Mouse (Mus musculus) megakaryocyte-erythroid progenitor cell, adult 5 weeks (primary cell): ENCODE results near the gene Slc6a12. TPM values are rescaled to one million over a fixed set of nuclear protein-coding genes. Genes with fewer than 3 reads are reported as not detected.

Source experiments
- polyA plus RNA-seq: library from polyadenylated mRNA; stranded (reverse); fragments of >175 nt; gene quantifications from 2 replicates; pipeline ENCODE4 v1.2.3, GENCODE M21; 2012

The Slc6a12 gene
- 0.89 and 1.8 TPM in 2 replicates for polyA plus RNA-seq

DNA sequence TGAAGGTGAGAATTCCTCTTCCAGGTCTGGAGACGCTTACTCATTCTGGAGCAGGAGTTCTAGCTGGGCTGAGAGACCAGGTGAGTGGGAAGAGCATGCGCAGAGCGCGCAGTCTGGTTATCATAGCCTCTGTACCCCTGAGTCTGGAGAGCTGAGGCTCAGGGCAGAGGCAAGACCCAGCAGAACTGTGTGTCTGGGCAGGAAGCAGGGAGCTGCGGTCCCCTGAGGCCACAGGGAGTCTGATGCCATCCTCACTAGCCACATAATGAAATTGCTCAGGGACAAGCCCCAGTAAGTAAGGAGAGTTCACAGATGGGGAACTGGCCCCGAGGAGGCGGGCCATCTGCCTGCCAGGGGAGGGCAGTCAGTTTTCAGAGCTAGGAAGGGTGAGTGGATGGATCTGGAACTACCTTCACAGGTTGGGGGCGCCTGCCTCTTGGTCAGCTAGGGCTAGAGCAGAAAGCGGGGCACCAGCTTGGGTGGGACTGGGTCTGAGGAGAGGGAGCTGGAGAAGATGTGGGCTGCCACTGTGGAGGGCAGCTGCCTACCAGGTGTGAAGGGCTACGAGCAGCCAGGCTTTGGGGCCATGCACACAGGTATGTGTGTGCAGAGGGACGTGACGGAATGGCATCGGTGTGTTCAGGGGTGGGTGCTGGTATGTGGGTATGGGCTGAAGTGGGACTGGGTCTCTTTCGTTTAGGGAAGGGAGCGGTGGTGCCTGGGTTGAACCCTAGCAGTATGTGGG, at the start of gene Slc6a12:
Slc6a12 (plus strand) TSS at position 51 of the 745 bp plus-strand sequence.

DNA sequence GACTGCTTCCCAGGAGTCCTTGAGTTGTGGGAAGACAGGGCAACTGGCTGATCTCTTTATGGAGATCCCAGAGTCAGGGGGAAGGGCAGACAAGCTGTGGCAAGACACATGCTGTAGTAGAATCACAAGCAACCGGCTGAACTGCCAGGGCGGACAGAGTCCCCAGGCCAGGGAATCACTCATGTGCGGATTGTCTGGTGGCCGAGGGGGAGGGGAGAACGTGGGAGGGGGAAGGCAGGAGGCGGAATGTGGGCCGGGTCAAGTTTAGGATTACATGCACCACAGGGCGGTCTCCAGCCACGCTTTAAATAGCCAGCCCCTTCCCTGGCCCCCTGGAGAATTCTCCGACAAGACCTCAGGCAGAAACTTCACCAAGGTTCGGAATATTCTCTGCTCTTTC, 42.9 kb upstream of the Slc6a12 start, which contains the start of gene Slc6a13:
Slc6a13 (plus strand) TSS at position 274 of the 400 bp plus-strand sequence.

Other genes starting within 250 kb of the Slc6a12 start
- gene Mical3, start 212.1 kb upstream of the Slc6a12 start, polyA plus RNA-seq, result 16.7 and 24.9 TPM in 2 replicates
- gene Pex26, start 159.4 kb upstream of the Slc6a12 start, polyA plus RNA-seq, result 6.7 and 10.6 TPM in 2 replicates
- gene Tuba8, start 132.4 kb upstream of the Slc6a12 start, polyA plus RNA-seq, result 8.6 and 10.5 TPM in 2 replicates
- gene Usp18, start 97.2 kb upstream of the Slc6a12 start, polyA plus RNA-seq, result 0.12 and 0.47 TPM in 2 replicates
- gene Slc6a13, start 42.8 kb upstream of the Slc6a12 start, polyA plus RNA-seq, result 3.6 and 5.7 TPM in 2 replicates
- 0.01 TPM in 1 of 2 replicates, not detected in the other for gene Iqsec3, start 130.6 kb downstream of the Slc6a12 start, polyA plus RNA-seq